Mouse (Mus musculus) mouse trophoblast stem cell (cell line): ENCODE measurements around the gene Gm20736.
"Not testable (repeated sequence)": the region's sequence is repeated elsewhere in the genome, so short reads cannot be mapped to it uniquely, and the experiment has no call there.

Experiments used
- in situ Hi-C, 2 experiments: fragments of 300-500 bp; cut with MseI, MboI; formaldehyde crosslinking; loops; 2 replicates in 1 of 2; 3 replicates in 1 of 2; pipeline ENCODE4 v1.15.1; 2025

The Gm20736 gene

DNA sequence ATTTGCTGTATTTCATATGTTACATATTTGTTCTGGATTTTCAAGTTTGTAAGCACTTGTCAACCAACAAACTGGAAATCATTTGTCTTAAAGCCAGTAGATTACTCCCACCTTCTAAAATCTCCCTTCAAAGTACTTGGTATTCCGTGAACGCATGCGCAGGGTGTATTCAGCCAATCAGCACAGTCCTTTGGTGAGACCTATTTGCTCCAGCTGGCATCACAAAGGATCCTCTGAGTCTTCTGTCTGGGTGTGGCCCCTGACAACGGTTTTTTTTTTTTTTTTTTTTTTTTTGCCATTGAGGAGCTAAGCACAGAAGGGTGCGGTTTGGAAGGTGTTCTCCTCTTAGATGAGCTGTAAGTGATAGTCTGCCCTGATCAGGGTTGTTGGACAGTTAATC lies at the start of gene Gm20736:
Gene Gm20736, plus strand, starts transcription at position 301 of the 400 bp plus-strand sequence.
- in situ Hi-C loops, result not testable (repeated sequence)
